Comparison of ENCODE assay signal across 13 mouse cellular contexts in the genomic region with DNA sequence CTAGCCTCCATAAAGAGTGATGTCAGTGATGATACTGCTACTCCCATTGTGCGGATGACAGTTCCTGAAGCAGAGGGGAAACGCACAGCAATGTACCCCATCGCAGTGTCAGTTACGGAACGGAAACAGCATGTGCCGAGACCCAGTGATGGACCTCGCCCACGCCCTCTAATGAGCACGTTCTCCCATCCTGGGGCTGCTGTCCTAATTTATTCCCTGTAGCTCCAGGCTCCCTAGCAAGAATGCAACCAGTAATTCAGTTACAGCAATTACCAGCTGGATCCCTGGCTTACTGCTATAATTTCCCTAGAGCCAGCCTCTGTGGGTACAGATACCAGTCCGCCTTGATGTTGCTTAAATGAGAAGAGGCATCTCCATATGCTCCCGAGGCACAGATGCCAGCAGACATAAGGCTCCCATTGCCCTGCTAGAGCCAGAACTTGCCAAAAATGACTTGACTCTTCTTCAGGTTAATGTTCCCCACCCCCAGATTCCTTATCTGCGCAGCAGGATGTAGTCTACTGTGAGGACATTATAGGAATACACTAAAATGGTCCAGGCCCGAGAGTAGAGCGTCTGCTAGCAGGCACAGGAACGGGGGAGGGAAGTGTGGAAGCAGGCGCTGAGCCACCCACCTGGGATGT.
DNase-seq lines count a peak whose midpoint lies in the region; ATAC-seq lines count a peak whose summit lies in the region.
"Had no signal": no experiment of that assay in that cellular context is flagged by ENCODE, and none has a peak within 500 bp of the region (broad histone marks: within the 10 kb centered on the region; RNA-seq: fewer than 3 reads in every experiment).

No protein-coding gene starts in this region.

- peak; percentile 62 for ATAC-seq in midbrain, embryonic 15.5 days (replicated peaks)
- no peak for ATAC-seq in kidney, embryonic 15.5 days (replicated peaks; ENCODE audit: low FRiP score)

- DNase-seq in cerebellum, postnatal 25 days = peak; percentile 10
- DNase-seq in cerebellum, adult 11-12 months = no peak
- DNase-seq in frontal cortex, adult 2 months (ENCODE audit: extremely low spot score in 1 of 2, low spot score in 1 of 2) = peak; percentile 81 to 91
- peak; percentile 79 to 85 for DNase-seq in layer of hippocampus, adult 8-10 months (ENCODE audit: low spot score in 2 of 2)
- no peak for DNase-seq in adrenal gland, postnatal 36 days
- DNase-seq in gastrocnemius, postnatal 10 days = no peak
- DNase-seq: adrenal gland, postnatal 14 days; cerebellum, postnatal 36 days; gastrocnemius, postnatal 36 days; kidney, postnatal 4 days had no signal

- WGBS in midbrain, embryonic 15.5 days = 60% methylated on average over 16 of the region's 16 CpGs
- WGBS in kidney, embryonic 15.5 days = 79% methylated on average over 16 of the region's 16 CpGs

- peaks cover 6% of the 10 kb centered on the region for H3K4me1 ChIP-seq in midbrain, embryonic 15.5 days
- H3K4me1 ChIP-seq in kidney, embryonic 15.5 days = 0 out of 2 replicates have a peak, but pooled peaks cover 5% of the 10 kb centered on the region

- no peaks in the 10 kb centered on the region for H3K27me3 ChIP-seq in midbrain, embryonic 15.5 days (replicated peaks)
- H3K27me3 ChIP-seq in kidney, embryonic 15.5 days = no peaks in the 10 kb centered on the region

- H3K9me3 ChIP-seq in midbrain, embryonic 15.5 days = no peaks in the 10 kb centered on the region
- H3K9me3 ChIP-seq in kidney, embryonic 15.5 days (replicated peaks) = no peaks in the 10 kb centered on the region

- no peak overlapping the region for H3K9ac ChIP-seq in midbrain, embryonic 15.5 days
- no peak overlapping the region for H3K9ac ChIP-seq in kidney, embryonic 15.5 days

- H3K4me2 ChIP-seq in midbrain, embryonic 15.5 days = no peak overlapping the region; the same call in 1 of the 2 replicates
- H3K4me2 ChIP-seq in kidney, embryonic 15.5 days = no peak overlapping the region

- H3K27ac ChIP-seq in midbrain, embryonic 15.5 days = peak overlapping the region; percentile 37; the same call in 1 of the 2 replicates
- no peak overlapping the region for H3K27ac ChIP-seq in kidney, embryonic 15.5 days

- H3K4me3 ChIP-seq in midbrain, embryonic 15.5 days = no peak overlapping the region
- H3K4me3 ChIP-seq in kidney, embryonic 15.5 days (replicated peaks) = no peak overlapping the region
- H3K4me3 ChIP-seq: myocyte had no signal

- H3K36me3 ChIP-seq in midbrain, embryonic 15.5 days (replicated peaks) = no peaks in the 10 kb centered on the region
- no peaks in the 10 kb centered on the region for H3K36me3 ChIP-seq in kidney, embryonic 15.5 days

Comparison
In these comparisons a context has a peak if more than half of its experiments do, and no peak if none do; other contexts are left out.
1. DNase-seq: peak in cerebellum, postnatal 25 days (2 of 2), frontal cortex, adult 2 months (2 of 2) and layer of hippocampus, adult 8-10 months (2 of 2); none in cerebellum, adult 11-12 months (single experiment), adrenal gland, postnatal 36 days (0 of 2) and gastrocnemius, postnatal 10 days (single experiment).